Mouse (Mus musculus): Measurements from ENCODE around the gene Cavin4. TPM values are rescaled to one million over a fixed set of nuclear protein-coding genes. Genes with fewer than 3 reads are reported as not detected.

Cavin4 gene
- 1.1 and 1.4 TPM in 2 replicates for polyA plus RNA-seq (2015; fragmentation: Nextera tagmentation; extraction: Ambion mirVana)

GRCm38 (mm10) chr4:48663271-48663670 is at the start of gene Cavin4:
Gene Cavin4 (plus strand): TSS chr4:48663514.
- Histone ChIP-seq H3K9me3 (ENCODE audit: control insufficient read depth, low read length) (no peaks in the 10 kb centered on the region), H3K4me3 (replicated peaks; ENCODE audit: low read length) (no peak within 1 kb of the TSS), H3K36me3 (ENCODE audit: control insufficient read depth, insufficient read depth) (peaks cover 30% of the 10 kb centered on the region), H3K4me2 (ENCODE audit: low read length) (no peak within 1 kb of the TSS), H3K4me1 (replicated peaks; ENCODE audit: control insufficient read depth, insufficient read depth, low read length) (peaks cover 7% of the 10 kb centered on the region; the same call in 1 of the 2 replicates), H3K27ac (ENCODE audit: low read length) (no peak within 1 kb of the TSS), H3K9ac (replicated peaks; ENCODE audit: low read depth, low read length) (no peak within 1 kb of the TSS), H3K27me3 (replicated peaks; ENCODE audit: control insufficient read depth, insufficient read depth, low read length) (no peaks in the 10 kb centered on the region)
- ATAC-seq, result no peak
- 91% methylated on average over 10 of the region's 10 CpGs for whole genome bisulfite sequencing

GRCm38 (mm10) chr4:48615483-48615882 is 47.8 kb upstream of the Cavin4 start:
- H3K4me3 ChIP-seq (replicated peaks; ENCODE audit: low read length), result no peak overlapping the region
- no peaks in the 10 kb centered on the region for H3K4me1 ChIP-seq (replicated peaks; ENCODE audit: control insufficient read depth, insufficient read depth, low read length)
- H3K27me3 ChIP-seq (replicated peaks; ENCODE audit: control insufficient read depth, insufficient read depth, low read length), result no peaks in the 10 kb centered on the region
- no peak overlapping the region for H3K27ac ChIP-seq (ENCODE audit: low read length)
- WGBS, result 91% methylated on average over 4 of the region's 4 CpGs
- no peak for ATAC-seq
- H3K4me2 ChIP-seq (ENCODE audit: low read length), result no peak overlapping the region
- peaks cover 9% of the 10 kb centered on the region for H3K36me3 ChIP-seq (ENCODE audit: control insufficient read depth, insufficient read depth)
- H3K9me3 ChIP-seq (ENCODE audit: control insufficient read depth, low read length), result no peaks in the 10 kb centered on the region
- H3K9ac ChIP-seq (replicated peaks; ENCODE audit: low read depth, low read length), result no peak overlapping the region

- no peak overlapping the region for H3K9ac ChIP-seq (replicated peaks; ENCODE audit: low read depth, low read length)
- peaks cover 12% of the 10 kb centered on the region for H3K36me3 ChIP-seq (ENCODE audit: control insufficient read depth, insufficient read depth)
- H3K4me2 ChIP-seq (ENCODE audit: low read length), result no peak overlapping the region
- H3K4me3 ChIP-seq (replicated peaks; ENCODE audit: low read length), result no peak overlapping the region
- no peaks in the 10 kb centered on the region for H3K9me3 ChIP-seq (ENCODE audit: control insufficient read depth, low read length)
- ATAC-seq, result no peak
- H3K4me1 ChIP-seq (replicated peaks; ENCODE audit: control insufficient read depth, insufficient read depth, low read length), result no peaks in the 10 kb centered on the region
- no peak overlapping the region for H3K27ac ChIP-seq (ENCODE audit: low read length)
- WGBS, result 97% methylated on average over 15 of the region's 15 CpGs
- no peaks in the 10 kb centered on the region for H3K27me3 ChIP-seq (replicated peaks; ENCODE audit: control insufficient read depth, insufficient read depth, low read length)
Observed at GRCm38 (mm10) chr4:48617201-48617600, 46.1 kb upstream of the Cavin4 start.

- H3K9me3 ChIP-seq (ENCODE audit: control insufficient read depth, low read length), result no peaks in the 10 kb centered on the region
- no peak overlapping the region for H3K4me2 ChIP-seq (ENCODE audit: low read length)
- H3K4me1 ChIP-seq (replicated peaks; ENCODE audit: control insufficient read depth, insufficient read depth, low read length), result no peaks in the 10 kb centered on the region
- H3K27ac ChIP-seq (ENCODE audit: low read length), result no peak overlapping the region
- H3K4me3 ChIP-seq (replicated peaks; ENCODE audit: low read length), result no peak overlapping the region
- H3K27me3 ChIP-seq (replicated peaks; ENCODE audit: control insufficient read depth, insufficient read depth, low read length), result no peaks in the 10 kb centered on the region
- ATAC-seq, result no peak
- WGBS, result 93% methylated on average over 6 of the region's 6 CpGs
- H3K9ac ChIP-seq (replicated peaks; ENCODE audit: low read depth, low read length), result no peak overlapping the region
- peaks cover 18% of the 10 kb centered on the region for H3K36me3 ChIP-seq (ENCODE audit: control insufficient read depth, insufficient read depth)
Observed at GRCm38 (mm10) chr4:48620121-48620520, 43.2 kb upstream of the Cavin4 start.

- Histone ChIP-seq H3K27me3 (replicated peaks; ENCODE audit: control insufficient read depth, insufficient read depth, low read length) (no peaks in the 10 kb centered on the region), H3K36me3 (ENCODE audit: control insufficient read depth, insufficient read depth) (peaks cover 14% of the 10 kb centered on the region), H3K4me3 (replicated peaks; ENCODE audit: low read length) (no peak overlapping the region), H3K9me3 (ENCODE audit: control insufficient read depth, low read length) (no peaks in the 10 kb centered on the region), H3K9ac (replicated peaks; ENCODE audit: low read depth, low read length) (no peak overlapping the region), H3K27ac (ENCODE audit: low read length) (no peak overlapping the region), H3K4me2 (ENCODE audit: low read length) (no peak overlapping the region), H3K4me1 (replicated peaks; ENCODE audit: control insufficient read depth, insufficient read depth, low read length) (peaks cover 3% of the 10 kb centered on the region; the same call in 1 of the 2 replicates)
- 92% methylated on average over 6 of the region's 6 CpGs for WGBS
- ATAC-seq, result no peak
Observed at GRCm38 (mm10) chr4:48622246-48622645, 41.1 kb upstream of the Cavin4 start.

- Histone ChIP-seq H3K4me1 (replicated peaks; ENCODE audit: control insufficient read depth, insufficient read depth, low read length) (peaks cover 3% of the 10 kb centered on the region; the same call in 1 of the 2 replicates), H3K9ac (replicated peaks; ENCODE audit: low read depth, low read length) (no peak overlapping the region), H3K27ac (ENCODE audit: low read length) (no peak overlapping the region), H3K9me3 (ENCODE audit: control insufficient read depth, low read length) (no peaks in the 10 kb centered on the region), H3K4me2 (ENCODE audit: low read length) (no peak overlapping the region), H3K36me3 (ENCODE audit: control insufficient read depth, insufficient read depth) (peaks cover 15% of the 10 kb centered on the region), H3K4me3 (replicated peaks; ENCODE audit: low read length) (no peak overlapping the region), H3K27me3 (replicated peaks; ENCODE audit: control insufficient read depth, insufficient read depth, low read length) (no peaks in the 10 kb centered on the region)
- ATAC-seq, result no peak
- 91% methylated on average over 7 of the region's 7 CpGs for WGBS
Observed at GRCm38 (mm10) chr4:48622946-48623345, 40.4 kb upstream of the Cavin4 start.

GRCm38 (mm10) chr4:48624961-48625360 is 38.4 kb upstream of the Cavin4 start:
- Histone ChIP-seq H3K36me3 (ENCODE audit: control insufficient read depth, insufficient read depth) (peaks cover 15% of the 10 kb centered on the region), H3K4me3 (replicated peaks; ENCODE audit: low read length) (no peak overlapping the region), H3K9ac (replicated peaks; ENCODE audit: low read depth, low read length) (no peak overlapping the region), H3K27ac (ENCODE audit: low read length) (no peak overlapping the region), H3K4me1 (replicated peaks; ENCODE audit: control insufficient read depth, insufficient read depth, low read length) (peaks cover 3% of the 10 kb centered on the region; the same call in 1 of the 2 replicates), H3K4me2 (ENCODE audit: low read length) (no peak overlapping the region), H3K9me3 (ENCODE audit: control insufficient read depth, low read length) (no peaks in the 10 kb centered on the region), H3K27me3 (replicated peaks; ENCODE audit: control insufficient read depth, insufficient read depth, low read length) (no peaks in the 10 kb centered on the region)
- WGBS, result 50% methylated on average over 6 of the region's 6 CpGs
- ATAC-seq, result no peak

GRCm38 (mm10) chr4:48625836-48626235 is 37.5 kb upstream of the Cavin4 start:
- no peak for ATAC-seq
- Histone ChIP-seq H3K36me3 (ENCODE audit: control insufficient read depth, insufficient read depth) (peaks cover 15% of the 10 kb centered on the region), H3K27me3 (replicated peaks; ENCODE audit: control insufficient read depth, insufficient read depth, low read length) (no peaks in the 10 kb centered on the region), H3K9me3 (ENCODE audit: control insufficient read depth, low read length) (no peaks in the 10 kb centered on the region), H3K4me2 (ENCODE audit: low read length) (no peak overlapping the region), H3K4me3 (replicated peaks; ENCODE audit: low read length) (no peak overlapping the region), H3K9ac (replicated peaks; ENCODE audit: low read depth, low read length) (no peak overlapping the region), H3K4me1 (replicated peaks; ENCODE audit: control insufficient read depth, insufficient read depth, low read length) (peaks cover 3% of the 10 kb centered on the region; the same call in 1 of the 2 replicates), H3K27ac (ENCODE audit: low read length) (no peak overlapping the region)
- WGBS, result 71% methylated on average over 9 of the region's 9 CpGs

- ATAC-seq, result peak; percentile 80
- no peak overlapping the region for H3K27ac ChIP-seq (ENCODE audit: low read length)
- WGBS, result 53% methylated on average over 13 of the region's 13 CpGs
- peaks cover 7% of the 10 kb centered on the region for H3K36me3 ChIP-seq (ENCODE audit: control insufficient read depth, insufficient read depth)
- H3K4me3 ChIP-seq (replicated peaks; ENCODE audit: low read length), result no peak overlapping the region
- H3K4me2 ChIP-seq (ENCODE audit: low read length), result no peak overlapping the region
- H3K4me1 ChIP-seq (replicated peaks; ENCODE audit: control insufficient read depth, insufficient read depth, low read length), result peaks cover 3% of the 10 kb centered on the region; the same call in 1 of the 2 replicates
- no peak overlapping the region for H3K9ac ChIP-seq (replicated peaks; ENCODE audit: low read depth, low read length)
- H3K27me3 ChIP-seq (replicated peaks; ENCODE audit: control insufficient read depth, insufficient read depth, low read length), result no peaks in the 10 kb centered on the region
- H3K9me3 ChIP-seq (ENCODE audit: control insufficient read depth, low read length), result no peaks in the 10 kb centered on the region
Observed at GRCm38 (mm10) chr4:48629445-48629844, 33.9 kb upstream of the Cavin4 start.

GRCm38 (mm10) chr4:48633529-48633928 is 29.8 kb upstream of the Cavin4 start:
- Histone ChIP-seq H3K9ac (replicated peaks; ENCODE audit: low read depth, low read length) (no peak overlapping the region), H3K4me3 (replicated peaks; ENCODE audit: low read length) (no peak overlapping the region), H3K4me2 (ENCODE audit: low read length) (no peak overlapping the region), H3K27ac (ENCODE audit: low read length) (no peak overlapping the region), H3K9me3 (ENCODE audit: control insufficient read depth, low read length) (no peaks in the 10 kb centered on the region), H3K4me1 (replicated peaks; ENCODE audit: control insufficient read depth, insufficient read depth, low read length) (no peaks in the 10 kb centered on the region; the same call in 1 of the 2 replicates), H3K36me3 (ENCODE audit: control insufficient read depth, insufficient read depth) (peaks cover 4% of the 10 kb centered on the region; the same call in 1 of the 2 replicates), H3K27me3 (replicated peaks; ENCODE audit: control insufficient read depth, insufficient read depth, low read length) (no peaks in the 10 kb centered on the region)
- WGBS, result 88% methylated on average over 6 of the region's 6 CpGs
- no peak for ATAC-seq

All from forebrain, embryonic 16.5 days (tissue).